Mouse (Mus musculus) left cerebral cortex, adult 9 months (tissue): ENCODE measurements at regions not wholly inside any gene's neighbourhood (a gene's known extent, or its start where the extent isn't known, plus 50 kb on each side); places are given as distances from the start of the nearest gene placed in this dataset.
"Not testable (repeated sequence)": the region's sequence is repeated elsewhere in the genome, so short reads cannot be mapped to it uniquely, and the experiment has no call there.

ENCODE experiments used
- DNase-seq, 2 experiments: peaks; one replicate each; pipeline ENCODE4 v3.0.0; 2022; ENCODE audit warnings: low spot score in 2 of 2

- DNase-seq = not testable (repeated sequence)
Measured at GRCm38 (mm10) chr3:8005684-8006083, 1385.4 kb upstream of the 1700008P02Rik start.

DNA sequence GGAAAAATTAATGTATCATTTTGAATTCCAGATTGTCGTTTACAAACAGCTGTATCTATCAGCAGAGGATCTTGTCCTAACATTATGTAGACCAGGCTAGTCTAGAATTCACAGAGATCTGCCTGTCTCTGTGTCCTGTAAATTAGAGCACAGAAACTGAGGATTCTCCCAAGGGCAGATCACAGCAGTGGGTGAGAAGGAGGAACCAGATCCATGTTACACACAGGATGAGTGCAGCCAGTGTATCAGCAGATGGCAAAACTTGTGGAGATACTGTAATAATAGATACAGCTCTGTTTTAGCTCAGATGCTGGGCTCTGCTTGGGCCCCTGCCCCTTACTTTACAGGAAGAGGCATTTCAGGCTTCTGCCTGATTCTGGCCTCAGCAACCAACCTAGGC lies 1384.0 kb upstream of the 1700008P02Rik start:
- DNase-seq = no peak

- DNase-seq = no peak
Measured at GRCm38 (mm10) chr3:8001027-8001426, 1380.8 kb upstream of the 1700008P02Rik start.

DNA sequence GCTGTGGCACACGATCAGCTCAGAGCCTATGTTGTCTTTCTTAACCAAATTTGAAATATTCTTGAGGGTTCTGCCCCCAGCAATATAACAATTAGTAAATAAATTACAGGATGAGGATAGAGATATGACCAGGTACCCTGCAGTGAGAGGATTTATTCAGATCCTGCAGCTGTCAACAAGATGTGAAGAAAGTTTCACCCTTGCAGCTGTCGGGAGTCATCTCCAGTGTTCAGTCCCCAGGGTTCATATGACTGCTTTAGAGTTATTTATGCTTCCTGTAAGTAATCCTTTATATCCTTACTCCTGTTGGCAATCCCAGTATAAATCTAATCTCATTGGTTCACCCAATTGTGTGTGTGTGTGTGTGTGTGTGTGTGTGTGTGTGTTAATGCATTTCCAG lies 1372.1 kb upstream of the 1700008P02Rik start:
- DNase-seq = no peak

- DNase-seq = no peak
Measured at GRCm38 (mm10) chr3:7973287-7973686, 1353.0 kb upstream of the 1700008P02Rik start.

- DNase-seq = no peak
Measured at GRCm38 (mm10) chr3:7953911-7954310, 1333.7 kb upstream of the 1700008P02Rik start.

GRCm38 (mm10) chr3:7943646-7944381 lies 1323.6 kb upstream of the 1700008P02Rik start:
- DNase-seq = no peak
